Mouse (Mus musculus) intestine, embryonic 16.5 days (tissue): Measurements from ENCODE around the gene Olfr571. TPM values are rescaled to one million over a fixed set of nuclear protein-coding genes. Genes with fewer than 3 reads are reported as not detected.

Source experiments
- ATAC-seq: fragments of 200-750 bp; cut with Nextera tagmentation; 2 replicates; pipeline ENCODE4 v1.8.0; 2017; ENCODE audit warnings: moderate TSS enrichment, moderate library complexity
- H3K27ac ChIP-seq: fragments of 300-500 bp; sonication (generic); 2 replicates; pipeline ENCODE4 v1.5.1; 2014; ENCODE audit warnings: mild to moderate bottlenecking, low read length
- H3K27me3 ChIP-seq: fragments of 300-500 bp; sonication (generic); replicated peaks from 2 replicates; pipeline ENCODE4 v1.6.1; 2014; ENCODE audit warnings: low read length, control low read depth, mixed read lengths; ENCODE audit not compliant: control insufficient read depth, insufficient read depth
- H3K36me3 ChIP-seq: fragments of 300-500 bp; sonication (generic); 2 replicates; pipeline ENCODE4 v1.6.1; 2014; ENCODE audit warnings: low read length, control low read depth; ENCODE audit not compliant: control insufficient read depth, insufficient read depth
- H3K4me1 ChIP-seq: fragments of 300-500 bp; sonication (generic); 2 replicates; pipeline ENCODE4 v1.6.1; 2014; ENCODE audit warnings: low read length, control low read depth, mixed read lengths; ENCODE audit not compliant: control insufficient read depth, insufficient read depth
- H3K4me2 ChIP-seq: fragments of 300-500 bp; sonication (generic); 2 replicates; pipeline ENCODE4 v1.6.1; 2014; ENCODE audit warnings: low read depth, low read length, control low read depth
- H3K4me3 ChIP-seq: fragments of 300-500 bp; sonication (generic); 2 replicates; pipeline ENCODE4 v1.5.1; 2014; ENCODE audit warnings: mild to moderate bottlenecking, low read length
- H3K9ac ChIP-seq: fragments of 300-500 bp; sonication (generic); 2 replicates; pipeline ENCODE4 v1.6.1; 2014; ENCODE audit warnings: low read depth, low read length
- H3K9me3 ChIP-seq: fragments of 300-500 bp; sonication (generic); 2 replicates; pipeline ENCODE4 v1.6.1; 2016; ENCODE audit warnings: low read length, control low read depth; ENCODE audit not compliant: control insufficient read depth
- WGBS: fragments of 180-500 bp; shearing (Covaris S2); extraction: QIAGEN DNeasy Blood & Tissue Kit; methylation state at CpG from one replicate; pipeline ENCODE4 v1.1.7; 2014; 5-methylcytosine and 5-hydroxymethylcytosine counted together
- polyA plus RNA-seq: library from polyadenylated mRNA; unstranded; fragments of >200 nt; fragmentation: Nextera tagmentation; extraction: Ambion mirVana; gene quantifications from 2 replicates; pipeline ENCODE4 v1.2.1, GENCODE M21; 2015

The Olfr571 gene
- polyA plus RNA-seq, 1 experiment from 2014 or later = not detected

- ATAC-seq = no peak
- Histone ChIP-seq H3K9me3 (no peaks in the 10 kb centered on the region), H3K4me1 (no peaks in the 10 kb centered on the region), H3K27ac (no peak within 1 kb of the TSS), H3K27me3 (no peaks in the 10 kb centered on the region), H3K36me3 (no peaks in the 10 kb centered on the region), H3K4me3 (no peak within 1 kb of the TSS), H3K9ac (no peak within 1 kb of the TSS), H3K4me2 (no peak within 1 kb of the TSS)
- 48% methylated on average over 1 of the region's 1 CpGs for WGBS
Measured at GRCm38 (mm10) chr7:102924109-102924508, 6.8 kb upstream of the Olfr571 start, which contains the start of gene Olfr572. Gene Olfr572 (plus strand): TSS chr7:102924409.

- no peaks in the 10 kb centered on the region for H3K27me3 ChIP-seq
- no peaks in the 10 kb centered on the region for H3K9me3 ChIP-seq
- peak; percentile 64 for ATAC-seq
- H3K4me1 ChIP-seq = no peaks in the 10 kb centered on the region
- no peak overlapping the region for H3K4me3 ChIP-seq
- no peak overlapping the region for H3K27ac ChIP-seq
- no peaks in the 10 kb centered on the region for H3K36me3 ChIP-seq
- no peak overlapping the region for H3K9ac ChIP-seq
- H3K4me2 ChIP-seq = no peak overlapping the region
- WGBS = 8% methylated on average over 1 of the region's 1 CpGs
Measured at GRCm38 (mm10) chr7:102919632-102920031, 2.3 kb upstream of the Olfr571 start.

GRCm38 (mm10) chr7:102916405-102916804 is 931 bp downstream of the Olfr571 start:
- no peaks in the 10 kb centered on the region for H3K36me3 ChIP-seq

GRCm38 (mm10) chr7:102915261-102915660 is 2.1 kb downstream of the Olfr571 start:
- Histone ChIP-seq H3K4me2 (no peak overlapping the region), H3K9me3 (no peaks in the 10 kb centered on the region), H3K27ac (no peak overlapping the region), H3K36me3 (no peaks in the 10 kb centered on the region), H3K27me3 (no peaks in the 10 kb centered on the region), H3K4me1 (no peaks in the 10 kb centered on the region), H3K9ac (no peak overlapping the region), H3K4me3 (no peak overlapping the region)
- 17% methylated on average over 1 of the region's 1 CpGs for WGBS
- no peak for ATAC-seq

More at GRCm38 (mm10) chr7:102916405-102916804, 931 bp downstream of the Olfr571 start:
- Histone ChIP-seq H3K4me1 (no peaks in the 10 kb centered on the region), H3K27me3 (no peaks in the 10 kb centered on the region), H3K9me3 (no peaks in the 10 kb centered on the region), H3K9ac (no peak overlapping the region), H3K4me2 (no peak overlapping the region), H3K27ac (no peak overlapping the region), H3K4me3 (no peak overlapping the region)
- 47% methylated on average over 5 of the region's 5 CpGs for WGBS
- ATAC-seq = no peak

GRCm38 (mm10) chr7:102890782-102891181 is 26.6 kb downstream of the Olfr571 start, which contains the start of gene Olfr569:
Gene Olfr569 (minus strand): TSS chr7:102890882.
- 59% methylated on average over 3 of the region's 3 CpGs for WGBS
- ATAC-seq = no peak
- no peak within 1 kb of the TSS for H3K9ac ChIP-seq
- H3K4me1 ChIP-seq = no peaks in the 10 kb centered on the region
- H3K36me3 ChIP-seq = no peaks in the 10 kb centered on the region
- H3K27me3 ChIP-seq = no peaks in the 10 kb centered on the region
- H3K4me2 ChIP-seq = no peak within 1 kb of the TSS
- no peak within 1 kb of the TSS for H3K4me3 ChIP-seq
- no peaks in the 10 kb centered on the region for H3K9me3 ChIP-seq
- no peak within 1 kb of the TSS for H3K27ac ChIP-seq

- Histone ChIP-seq H3K4me1 (no peaks in the 10 kb centered on the region), H3K9me3 (no peaks in the 10 kb centered on the region), H3K27me3 (no peaks in the 10 kb centered on the region), H3K36me3 (no peaks in the 10 kb centered on the region), H3K4me3 (no peak within 1 kb of the TSS), H3K9ac (no peak within 1 kb of the TSS), H3K4me2 (no peak within 1 kb of the TSS), H3K27ac (no peak within 1 kb of the TSS)
- ATAC-seq = no peak
Measured at GRCm38 (mm10) chr7:102876822-102877221, 40.5 kb downstream of the Olfr571 start, which contains the start of gene Olfr568. Gene Olfr568 (plus strand): TSS chr7:102877122.

GRCm38 (mm10) chr7:102858665-102859064 is 58.7 kb downstream of the Olfr571 start, which contains the start of gene Olfr566:
Gene Olfr566 (minus strand): TSS chr7:102858765.
- Histone ChIP-seq H3K4me2 (no peak within 1 kb of the TSS), H3K4me3 (no peak within 1 kb of the TSS), H3K9me3 (no peaks in the 10 kb centered on the region), H3K4me1 (no peaks in the 10 kb centered on the region), H3K27ac (no peak within 1 kb of the TSS), H3K9ac (no peak within 1 kb of the TSS), H3K36me3 (no peaks in the 10 kb centered on the region), H3K27me3 (no peaks in the 10 kb centered on the region)
- 84% methylated on average over 1 of the region's 1 CpGs for WGBS
- ATAC-seq = no peak

GRCm38 (mm10) chr7:102855807-102856206 is 61.5 kb downstream of the Olfr571 start:
- H3K27me3 ChIP-seq = no peaks in the 10 kb centered on the region
- H3K9me3 ChIP-seq = no peaks in the 10 kb centered on the region
- no peak for ATAC-seq
- H3K27ac ChIP-seq = no peak overlapping the region
- no peaks in the 10 kb centered on the region for H3K36me3 ChIP-seq
- H3K4me3 ChIP-seq = no peak overlapping the region
- H3K9ac ChIP-seq = no peak overlapping the region
- no peaks in the 10 kb centered on the region for H3K4me1 ChIP-seq
- no peak overlapping the region for H3K4me2 ChIP-seq
